Mouse (Mus musculus) lung, embryonic 16.5 days (tissue): ENCODE measurements around the gene Ulk1. TPM values are rescaled to one million over a fixed set of nuclear protein-coding genes. Genes with fewer than 3 reads are reported as not detected.

Experiments used
- ATAC-seq: fragments of 200-750 bp; cut with Nextera tagmentation; 2 replicates; pipeline ENCODE4 v1.8.0; 2017; ENCODE audit warnings: low read depth, mild to moderate bottlenecking, moderate library complexity
- H3K27ac ChIP-seq: fragments of 300-500 bp; sonication (generic); 2 replicates; pipeline ENCODE4 v1.5.1; 2014; ENCODE audit warnings: mild to moderate bottlenecking, control low read depth, low read length
- H3K27me3 ChIP-seq: fragments of 300-500 bp; sonication (generic); 2 replicates; pipeline ENCODE4 v1.6.1; 2014; ENCODE audit warnings: low read depth, low read length, mixed read lengths; ENCODE audit not compliant: control insufficient read depth, insufficient read depth
- H3K36me3 ChIP-seq: fragments of 300-500 bp; sonication (generic); 2 replicates; pipeline ENCODE4 v1.6.1; 2014; ENCODE audit warnings: low read length; ENCODE audit not compliant: control insufficient read depth, insufficient read depth
- H3K4me1 ChIP-seq: fragments of 300-500 bp; sonication (generic); replicated peaks from 2 replicates; pipeline ENCODE4 v1.6.1; 2014; ENCODE audit warnings: low read length, mixed read lengths; ENCODE audit not compliant: control insufficient read depth, insufficient read depth
- H3K4me2 ChIP-seq: fragments of 300-500 bp; sonication (generic); 2 replicates; pipeline ENCODE4 v1.6.1; 2014; ENCODE audit warnings: low read depth, low read length, control low read depth
- H3K4me3 ChIP-seq: fragments of 300-500 bp; sonication (generic); 2 replicates; pipeline ENCODE4 v1.5.1; 2014; ENCODE audit warnings: mild to moderate bottlenecking, low read length, control low read depth
- H3K9ac ChIP-seq: fragments of 300-500 bp; sonication (generic); 2 replicates; pipeline ENCODE4 v1.6.1; 2014; ENCODE audit warnings: low read length, control low read depth
- H3K9me3 ChIP-seq: fragments of 300-500 bp; sonication (generic); 2 replicates; pipeline ENCODE4 v1.6.1; 2016; ENCODE audit warnings: low read length; ENCODE audit not compliant: control insufficient read depth
- WGBS: fragments of 180-500 bp; shearing (Covaris S2); extraction: QIAGEN DNeasy Blood & Tissue Kit; methylation state at CpG from one replicate; pipeline ENCODE4 v1.1.7; 2014; 5-methylcytosine and 5-hydroxymethylcytosine counted together
- polyA plus RNA-seq: library from polyadenylated mRNA; unstranded; fragments of >200 nt; fragmentation: Nextera tagmentation; extraction: Ambion mirVana; gene quantifications from 2 replicates; pipeline ENCODE4 v1.2.1, GENCODE M21; 2015

Gene Ulk1
- polyA plus RNA-seq, 1 experiment from 2014 or later = 13.1 TPM

DNA sequence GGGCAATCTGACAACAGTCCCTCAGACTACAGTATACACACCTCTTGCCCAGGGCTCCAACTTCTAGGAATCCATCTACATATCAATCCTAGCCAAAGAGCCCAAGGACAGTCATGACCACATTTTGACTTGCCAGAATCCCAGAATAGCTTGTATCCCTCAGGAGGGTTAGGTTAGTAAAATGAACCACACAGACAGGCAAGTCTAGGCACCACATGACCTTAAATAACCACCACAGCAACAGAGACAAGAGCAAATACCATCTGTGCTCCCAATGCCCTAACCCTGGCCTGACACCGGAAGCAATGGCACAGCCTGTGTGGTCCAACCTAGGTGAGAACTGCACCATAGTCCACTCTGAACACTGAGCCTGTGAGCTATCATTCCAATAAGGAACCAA lies 3.2 kb downstream of the Ulk1 start:
- no peak overlapping the region for H3K4me3 ChIP-seq
- H3K36me3 ChIP-seq = peaks cover 12% of the 10 kb centered on the region
- peaks cover 13% of the 10 kb centered on the region for H3K4me1 ChIP-seq
- no peak for ATAC-seq
- H3K27me3 ChIP-seq = no peaks in the 10 kb centered on the region
- no peak overlapping the region for H3K27ac ChIP-seq
- H3K9me3 ChIP-seq = no peaks in the 10 kb centered on the region
- no peak overlapping the region for H3K4me2 ChIP-seq
- 79% methylated on average over 1 of the region's 1 CpGs for WGBS
- no peak overlapping the region for H3K9ac ChIP-seq

DNA sequence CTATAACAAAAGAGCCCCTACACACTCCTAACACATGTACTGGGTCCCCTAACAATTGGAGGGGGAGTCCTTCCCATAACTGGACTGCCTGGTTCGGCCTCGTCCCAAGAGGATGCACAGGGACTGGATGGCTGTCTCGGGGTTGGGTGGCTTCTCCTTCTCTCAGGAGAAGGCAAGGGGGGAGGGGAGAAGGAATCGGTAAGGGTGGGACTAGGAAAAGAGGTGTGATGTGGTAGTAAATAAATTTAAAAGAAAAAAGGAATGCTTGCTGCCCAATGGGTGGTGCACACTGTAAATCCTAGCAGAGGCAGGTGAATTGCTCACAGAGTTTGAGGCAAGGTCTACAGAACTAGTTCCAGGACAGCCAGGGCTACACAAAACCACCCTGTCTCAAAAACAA lies 3.7 kb downstream of the Ulk1 start:
- Histone ChIP-seq H3K4me1 (peaks cover 13% of the 10 kb centered on the region), H3K4me2 (no peak overlapping the region), H3K36me3 (peaks cover 14% of the 10 kb centered on the region), H3K9ac (no peak overlapping the region), H3K4me3 (no peak overlapping the region), H3K27ac (no peak overlapping the region), H3K27me3 (no peaks in the 10 kb centered on the region), H3K9me3 (no peaks in the 10 kb centered on the region)
- no peak for ATAC-seq
- 79% methylated on average over 4 of the region's 4 CpGs for WGBS

DNA sequence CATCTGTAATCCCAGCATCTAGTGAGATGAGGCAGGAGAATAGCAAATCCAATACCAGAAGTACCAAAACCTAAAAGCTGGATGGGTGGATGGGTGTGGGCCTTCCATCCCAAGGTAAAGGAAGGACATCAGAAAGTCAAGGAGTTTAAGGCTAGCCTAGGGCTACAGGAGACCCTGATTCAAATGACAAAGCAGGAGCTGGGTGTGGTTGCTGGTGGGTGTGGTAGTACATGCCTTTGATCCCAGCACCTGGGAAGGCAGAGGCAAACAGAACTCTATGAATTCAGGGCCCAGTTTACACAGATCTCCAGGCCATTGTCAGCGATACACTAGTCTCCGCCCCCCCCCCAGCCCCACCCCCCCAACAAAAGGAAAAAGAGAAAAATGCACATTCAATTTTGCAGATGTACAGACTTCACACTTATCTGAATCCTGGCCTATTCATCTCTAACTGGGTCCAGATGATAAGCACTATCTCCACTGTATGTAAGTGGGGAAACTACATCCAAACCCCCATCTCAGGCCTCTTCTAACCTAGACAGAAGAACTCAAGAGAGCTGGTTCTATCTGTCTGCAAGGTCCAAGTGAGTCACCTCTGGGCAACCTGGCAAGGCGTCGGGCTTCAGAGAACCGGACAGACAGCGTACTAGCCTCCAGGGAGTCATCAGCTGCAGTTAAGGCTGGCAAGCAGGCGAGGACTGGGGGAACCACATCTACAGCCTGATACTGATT lies 5.7 kb downstream of the Ulk1 start:
- H3K9me3 ChIP-seq = no peaks in the 10 kb centered on the region
- ATAC-seq = no peak
- WGBS = 88% methylated on average over 7 of the region's 7 CpGs
- H3K27ac ChIP-seq = no peak overlapping the region
- no peaks in the 10 kb centered on the region for H3K27me3 ChIP-seq
- no peak overlapping the region for H3K4me2 ChIP-seq
- H3K9ac ChIP-seq = no peak overlapping the region
- no peak overlapping the region for H3K4me3 ChIP-seq
- peaks cover 13% of the 10 kb centered on the region for H3K4me1 ChIP-seq
- peaks cover 22% of the 10 kb centered on the region for H3K36me3 ChIP-seq

DNA sequence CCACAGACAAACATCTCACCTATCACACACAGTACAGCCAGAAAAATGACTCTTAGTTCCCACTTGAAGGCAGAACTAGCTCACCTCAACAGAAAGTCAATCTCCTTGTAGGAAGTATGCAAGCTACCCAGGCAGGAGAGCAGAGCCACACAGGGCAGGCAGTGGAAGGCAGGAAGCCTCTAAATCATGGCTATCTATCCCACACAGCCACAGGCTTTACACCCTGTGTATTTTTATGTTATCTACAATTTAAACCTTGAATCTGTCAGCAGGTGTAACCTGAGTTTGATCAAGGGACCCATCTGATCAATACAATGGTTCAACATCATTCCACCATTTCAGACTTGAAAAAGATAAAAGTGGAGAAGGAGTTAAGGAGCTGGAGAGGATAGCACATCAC lies 7.1 kb downstream of the Ulk1 start:
- Histone ChIP-seq H3K9ac (no peak overlapping the region), H3K4me3 (no peak overlapping the region), H3K27me3 (no peaks in the 10 kb centered on the region), H3K27ac (no peak overlapping the region), H3K9me3 (no peaks in the 10 kb centered on the region), H3K36me3 (peaks cover 33% of the 10 kb centered on the region), H3K4me1 (peaks cover 10% of the 10 kb centered on the region), H3K4me2 (no peak overlapping the region)
- no peak for ATAC-seq

DNA sequence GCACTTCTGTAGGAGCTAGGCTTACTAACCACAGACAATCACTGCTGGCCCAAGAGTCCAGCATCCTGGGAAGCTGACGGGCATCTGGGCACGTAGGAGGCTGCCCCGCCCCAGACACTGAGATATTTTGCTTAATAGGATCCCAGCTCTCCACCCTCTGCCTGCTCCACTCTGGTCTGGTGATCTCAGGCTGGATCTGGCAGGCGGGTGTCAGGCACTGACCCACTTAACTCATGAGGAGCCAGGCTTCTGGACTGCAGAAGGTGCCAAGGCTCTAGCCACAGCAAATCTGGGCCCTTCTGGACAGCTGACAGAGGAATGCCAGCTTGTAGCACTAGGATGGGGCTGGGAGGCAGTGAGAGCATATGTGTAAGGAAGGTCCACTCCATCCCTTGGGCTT lies 7.7 kb downstream of the Ulk1 start:
- Histone ChIP-seq H3K9me3 (no peaks in the 10 kb centered on the region), H3K4me2 (no peak overlapping the region), H3K4me1 (peaks cover 5% of the 10 kb centered on the region; the same call in 1 of the 2 replicates), H3K27me3 (no peaks in the 10 kb centered on the region), H3K9ac (no peak overlapping the region), H3K4me3 (no peak overlapping the region), H3K36me3 (peaks cover 33% of the 10 kb centered on the region), H3K27ac (no peak overlapping the region)
- ATAC-seq = no peak
- WGBS = 79% methylated on average over 4 of the region's 4 CpGs

DNA sequence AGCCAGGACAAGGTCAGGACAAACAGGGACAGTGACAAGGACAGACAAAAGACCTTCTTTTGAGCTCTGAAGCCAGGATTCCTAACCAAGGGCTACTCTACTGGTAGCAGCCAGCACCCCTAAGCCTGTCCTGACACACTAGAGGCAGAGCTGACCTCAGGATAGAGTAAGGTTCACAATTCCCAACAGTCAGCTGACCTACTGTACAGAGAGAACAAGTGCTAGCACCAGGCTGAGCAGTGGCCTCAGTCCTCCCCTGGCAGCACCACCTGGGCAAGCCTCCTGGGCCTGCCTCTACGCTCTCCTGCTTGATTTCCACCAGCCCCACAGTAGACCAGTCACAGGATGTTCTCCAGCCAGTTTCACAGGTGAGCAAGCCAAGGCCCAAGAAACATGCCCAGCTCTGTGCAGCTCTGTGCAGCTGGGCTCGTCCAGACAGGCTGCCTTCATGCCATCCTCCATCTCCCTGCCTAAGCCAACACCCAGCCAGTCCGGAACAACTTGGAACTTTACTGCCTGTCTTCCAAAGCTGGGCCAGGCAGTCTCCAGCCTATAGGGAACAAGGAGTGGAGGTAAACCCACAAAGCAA lies 8.8 kb downstream of the Ulk1 start:
- no peak overlapping the region for H3K4me2 ChIP-seq
- no peak for ATAC-seq
- no peak overlapping the region for H3K4me3 ChIP-seq
- H3K9ac ChIP-seq = no peak overlapping the region
- H3K27me3 ChIP-seq = no peaks in the 10 kb centered on the region
- H3K4me1 ChIP-seq = peaks cover 3% of the 10 kb centered on the region; the same call in 1 of the 2 replicates
- 91% methylated on average over 3 of the region's 3 CpGs for WGBS
- peaks cover 34% of the 10 kb centered on the region for H3K36me3 ChIP-seq
- H3K27ac ChIP-seq = no peak overlapping the region
- H3K9me3 ChIP-seq = no peaks in the 10 kb centered on the region

DNA sequence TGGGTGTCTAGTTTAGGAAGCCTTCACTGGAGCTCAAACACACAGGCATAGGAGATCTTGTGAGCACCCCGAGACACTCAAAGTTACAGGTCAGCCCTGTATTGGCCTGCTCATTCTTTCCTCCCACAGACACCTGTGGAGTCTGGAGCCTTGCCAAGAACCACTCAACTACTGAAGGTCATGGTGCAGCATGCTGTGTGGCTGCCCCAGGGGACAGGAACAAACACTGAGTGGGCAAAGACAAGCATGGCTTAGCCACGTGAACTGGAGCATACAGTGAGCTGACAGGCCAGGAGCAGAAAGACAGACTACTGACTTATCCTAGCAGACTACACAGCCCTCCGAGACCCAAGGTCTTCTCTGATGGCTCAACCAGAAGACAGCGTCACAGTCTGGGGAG lies 12.2 kb downstream of the Ulk1 start:
- H3K27me3 ChIP-seq = no peaks in the 10 kb centered on the region
- no peak overlapping the region for H3K4me2 ChIP-seq
- WGBS = 59% methylated on average over 4 of the region's 4 CpGs
- H3K4me1 ChIP-seq = peaks cover 3% of the 10 kb centered on the region; the same call in 1 of the 2 replicates
- H3K27ac ChIP-seq = no peak overlapping the region
- H3K9ac ChIP-seq = no peak overlapping the region
- no peak overlapping the region for H3K4me3 ChIP-seq
- H3K36me3 ChIP-seq = peaks cover 45% of the 10 kb centered on the region
- peak; percentile 40; the same call in 1 of the 2 replicates for ATAC-seq
- no peaks in the 10 kb centered on the region for H3K9me3 ChIP-seq

DNA sequence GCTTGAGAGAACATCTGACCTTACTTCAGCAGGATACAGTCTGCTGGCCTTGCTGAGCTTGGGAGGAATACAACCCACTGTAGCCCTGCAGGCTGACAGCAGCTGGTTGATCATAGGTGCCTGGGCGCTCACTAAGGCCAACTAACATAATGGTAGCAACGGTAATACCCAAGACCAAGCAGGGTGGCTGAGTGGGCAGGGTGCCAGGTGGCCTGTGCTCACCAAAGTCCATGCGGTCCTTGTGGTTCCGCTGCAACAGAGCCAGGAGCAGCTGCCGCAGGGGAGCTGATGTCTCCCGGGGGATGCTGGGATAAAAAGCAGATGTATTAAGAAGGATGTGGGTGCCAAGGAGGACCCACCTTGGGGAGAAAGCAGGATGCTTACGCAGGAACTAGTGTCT lies 15.5 kb downstream of the Ulk1 start:
- Histone ChIP-seq H3K4me1 (peaks cover 3% of the 10 kb centered on the region; the same call in 1 of the 2 replicates), H3K27me3 (no peaks in the 10 kb centered on the region), H3K4me2 (no peak overlapping the region), H3K4me3 (no peak overlapping the region), H3K9me3 (no peaks in the 10 kb centered on the region), H3K36me3 (peaks cover 52% of the 10 kb centered on the region), H3K9ac (no peak overlapping the region), H3K27ac (no peak overlapping the region)
- 87% methylated on average over 7 of the region's 7 CpGs for WGBS
- no peak for ATAC-seq

DNA sequence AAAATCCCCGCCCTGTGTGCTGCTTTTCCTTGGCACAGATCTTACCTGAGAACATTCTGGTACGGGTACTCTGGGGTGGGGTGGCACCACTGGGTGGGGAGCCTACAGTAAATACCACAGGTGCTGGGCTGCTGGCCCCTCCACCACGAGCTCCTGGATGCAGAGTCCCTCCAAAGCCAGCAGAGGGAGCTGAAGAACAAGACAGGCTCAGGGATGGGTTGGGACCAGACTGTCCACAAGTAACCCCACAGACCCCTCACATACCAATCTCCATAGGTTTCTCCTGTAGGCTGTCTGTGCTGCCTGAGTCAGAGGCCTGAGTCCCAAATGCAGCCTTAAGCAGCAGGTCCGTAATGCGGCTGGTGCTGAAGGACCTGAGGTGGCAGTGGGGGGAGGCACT lies 21.2 kb downstream of the Ulk1 start:
- no peak overlapping the region for H3K4me3 ChIP-seq
- no peak overlapping the region for H3K4me2 ChIP-seq
- 55% methylated on average over 5 of the region's 5 CpGs for WGBS
- H3K9me3 ChIP-seq = no peaks in the 10 kb centered on the region
- no peak overlapping the region for H3K9ac ChIP-seq
- peaks cover 51% of the 10 kb centered on the region for H3K36me3 ChIP-seq
- ATAC-seq = peak; percentile 50
- no peaks in the 10 kb centered on the region for H3K4me1 ChIP-seq
- H3K27me3 ChIP-seq = no peaks in the 10 kb centered on the region
- H3K27ac ChIP-seq = no peak overlapping the region
